Mouse (Mus musculus) embryonic facial prominence, embryonic 11.5 days (tissue): ENCODE results near the gene Shank1. TPM values are rescaled to one million over a fixed set of nuclear protein-coding genes. Genes with fewer than 3 reads are reported as not detected.

Experiments
- ATAC-seq: fragments of 200-750 bp; cut with Nextera tagmentation; replicated peaks from 2 replicates; pipeline ENCODE4 v1.8.0; 2017; ENCODE audit warnings: low read depth; ENCODE audit not compliant: insufficient number of reproducible peaks, low FRiP score, low TSS enrichment
- DNase-seq: peaks from one replicate; pipeline ENCODE4 v3.0.0-alpha.2; 2015; ENCODE audit warnings: low spot score
- H3K27ac ChIP-seq: fragments of 300-500 bp; sonication (generic); replicated peaks from 2 replicates; pipeline ENCODE4 v1.5.1; 2014; ENCODE audit warnings: mild to moderate bottlenecking, low read depth, low read length, control low read depth
- H3K27me3 ChIP-seq: fragments of 300-500 bp; sonication (generic); 2 replicates; pipeline ENCODE4 v1.6.1; 2014; ENCODE audit warnings: mild to moderate bottlenecking, low read length, moderate library complexity, mixed read lengths; ENCODE audit not compliant: control insufficient read depth, insufficient read depth
- H3K36me3 ChIP-seq: fragments of 300-500 bp; sonication (generic); replicated peaks from 2 replicates; pipeline ENCODE4 v1.6.1; 2014; ENCODE audit warnings: low read depth, mild to moderate bottlenecking, low read length, moderate library complexity, mixed read lengths; ENCODE audit not compliant: control insufficient read depth, insufficient read depth
- H3K4me1 ChIP-seq: fragments of 300-500 bp; sonication (generic); 2 replicates; pipeline ENCODE4 v1.6.1; 2014; ENCODE audit warnings: low read length, mixed read lengths; ENCODE audit not compliant: control insufficient read depth, insufficient read depth
- H3K4me2 ChIP-seq: fragments of 300-500 bp; sonication (generic); 2 replicates; pipeline ENCODE4 v1.6.1; 2014; ENCODE audit warnings: low read depth, mild to moderate bottlenecking, control low read depth, low read length, moderate library complexity
- H3K4me3 ChIP-seq: fragments of 300-500 bp; sonication (generic); 2 replicates; pipeline ENCODE4 v1.5.1; 2014; ENCODE audit warnings: low read depth, low read length, control low read depth
- H3K9ac ChIP-seq: fragments of 300-500 bp; sonication (generic); replicated peaks from 2 replicates; pipeline ENCODE4 v1.6.1; 2014; ENCODE audit warnings: mild to moderate bottlenecking, control low read depth, low read length
- H3K9me3 ChIP-seq: fragments of 300-500 bp; sonication (generic); replicated peaks from 2 replicates; pipeline ENCODE4 v1.6.1; 2016; ENCODE audit warnings: mild to moderate bottlenecking, low read length, inconsistent platforms, mixed read lengths; ENCODE audit not compliant: control insufficient read depth
- WGBS: fragments of 180-500 bp; shearing (Covaris S2); extraction: QIAGEN DNeasy Blood & Tissue Kit; methylation state at CpG from one replicate; pipeline ENCODE4 v1.1.7; 2014; 5-methylcytosine and 5-hydroxymethylcytosine counted together
- polyA plus RNA-seq: library from polyadenylated mRNA; unstranded; fragments of >200 nt; fragmentation: Nextera tagmentation; extraction: Ambion mirVana; gene quantifications from 2 replicates; pipeline ENCODE4 v1.2.1, GENCODE M21; 2014

The Shank1 gene
- polyA plus RNA-seq, 1 experiment from 2014 or later = 1.00 TPM

DNA sequence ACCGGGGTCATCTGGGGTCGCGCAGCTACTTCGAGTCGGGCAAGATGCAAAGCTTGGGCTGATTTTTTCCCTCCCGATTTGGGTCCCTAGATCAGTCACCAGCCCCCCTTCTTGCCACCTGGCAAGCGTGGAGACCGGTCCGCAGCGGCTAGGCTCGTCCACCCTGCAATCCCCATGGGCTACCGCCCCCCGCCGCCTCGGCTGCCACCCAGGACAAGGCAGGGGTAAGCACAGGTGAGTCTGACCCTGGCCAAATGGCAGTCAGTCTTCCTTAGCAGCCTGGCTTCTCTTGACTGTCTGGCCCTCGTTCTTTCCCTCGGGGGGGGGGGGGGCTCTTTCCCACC, 74.6 kb downstream of the Shank1 start:
- Histone ChIP-seq H3K4me1 (no peaks in the 10 kb centered on the region; the same call in 1 of the 2 replicates), H3K9ac (peak overlapping the region; percentile 50; the same call in 1 of the 2 replicates), H3K4me2 (peak overlapping the region; percentile 92), H3K27ac (no peak overlapping the region), H3K27me3 (0 out of 2 replicates have a peak, but pooled peaks cover 4% of the 10 kb centered on the region), H3K36me3 (no peaks in the 10 kb centered on the region), H3K9me3 (no peaks in the 10 kb centered on the region), H3K4me3 (peak overlapping the region; percentile 50)
- DNase-seq (no peak), ATAC-seq (peak; percentile 54)
- under 1% methylated on average over 17 of the region's 17 CpGs for WGBS

DNA sequence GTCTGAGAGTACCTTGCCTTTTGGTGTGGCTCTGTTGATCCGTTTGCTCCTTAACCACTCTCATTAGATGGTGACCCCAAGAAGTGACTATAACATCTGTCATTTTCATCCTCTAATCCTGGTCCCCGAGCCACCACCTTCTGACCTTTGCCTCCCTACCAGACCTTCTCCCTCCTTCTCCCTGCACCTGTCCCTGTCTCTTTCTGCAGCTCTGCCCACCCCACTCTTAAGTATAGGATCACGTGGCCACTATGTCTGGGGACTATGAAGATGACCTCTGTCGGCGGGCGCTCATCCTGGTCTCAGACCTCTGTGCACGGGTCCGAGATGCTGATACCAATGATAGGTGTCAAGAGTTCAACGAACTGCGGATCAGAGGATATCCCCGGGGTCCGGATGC, 75.7 kb downstream of the Shank1 start, which contains the start of gene 1700008O03Rik:
TSS of gene 1700008O03Rik (minus strand) at position 101 of the 400 bp plus-strand sequence.
- Histone ChIP-seq H3K9ac (peak within 1 kb of the TSS; percentile 50; the same call in 1 of the 2 replicates), H3K27me3 (0 out of 2 replicates have a peak, but pooled peaks cover 4% of the 10 kb centered on the region), H3K4me1 (no peaks in the 10 kb centered on the region; the same call in 1 of the 2 replicates), H3K36me3 (no peaks in the 10 kb centered on the region), H3K4me2 (peak within 1 kb of the TSS; percentile 92), H3K9me3 (no peaks in the 10 kb centered on the region), H3K4me3 (peak within 1 kb of the TSS; percentile 50), H3K27ac (no peak within 1 kb of the TSS)
- DNase-seq (no peak), ATAC-seq (no peak)
- WGBS = 75% methylated on average over 12 of the region's 12 CpGs

DNA sequence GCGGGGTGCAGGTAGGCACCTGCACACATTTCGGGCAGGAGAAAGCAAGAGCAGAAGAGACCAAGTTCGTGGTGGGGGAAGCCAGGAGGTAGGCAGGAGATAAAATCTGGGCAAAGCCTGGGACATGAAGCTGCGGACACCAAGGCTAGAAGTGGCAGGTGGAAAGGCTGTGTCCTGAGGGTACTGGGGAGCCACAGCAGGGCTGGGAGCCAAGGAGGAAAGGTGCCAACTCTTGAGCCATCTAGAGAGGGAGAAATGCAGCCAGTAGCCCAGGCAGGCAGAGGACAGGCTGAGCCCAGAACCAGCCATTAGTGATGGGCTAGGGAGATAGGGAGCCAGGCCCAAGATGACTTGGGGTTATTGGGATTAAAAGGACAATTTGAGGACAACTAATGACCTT, 81.8 kb downstream of the Shank1 start:
- Histone ChIP-seq H3K27ac (no peak overlapping the region), H3K4me1 (no peaks in the 10 kb centered on the region), H3K9ac (no peak overlapping the region), H3K4me3 (no peak overlapping the region), H3K9me3 (no peaks in the 10 kb centered on the region), H3K4me2 (no peak overlapping the region), H3K36me3 (no peaks in the 10 kb centered on the region), H3K27me3 (no peaks in the 10 kb centered on the region)
- DNase-seq (no peak), ATAC-seq (no peak)
- 88% methylated on average over 4 of the region's 4 CpGs for WGBS

DNA sequence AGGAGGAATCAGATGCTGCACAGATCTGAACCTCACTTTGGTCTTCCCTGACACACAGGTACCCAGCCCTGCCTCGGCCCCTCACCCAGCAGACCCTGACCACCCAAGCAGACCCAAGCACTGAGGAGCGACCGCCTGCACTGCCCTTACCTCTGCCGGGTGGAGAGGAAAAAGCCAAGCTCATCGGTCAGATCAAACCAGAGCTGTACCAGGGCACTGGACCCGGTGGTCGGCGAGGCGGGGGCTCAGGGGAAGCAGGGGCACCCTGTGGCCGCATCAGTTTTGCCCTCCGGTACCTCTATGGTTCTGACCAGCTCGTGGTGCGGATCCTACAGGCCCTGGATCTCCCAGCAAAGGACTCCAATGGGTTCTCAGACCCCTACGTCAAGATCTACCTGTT, 82.3 kb downstream of the Shank1 start:
- H3K9ac ChIP-seq = no peak overlapping the region
- DNase-seq (no peak), ATAC-seq (no peak)
- H3K36me3 ChIP-seq = no peaks in the 10 kb centered on the region
- H3K27me3 ChIP-seq = no peaks in the 10 kb centered on the region; the same call in 1 of the 2 replicates
- H3K9me3 ChIP-seq = no peaks in the 10 kb centered on the region
- H3K27ac ChIP-seq = no peak overlapping the region
- no peaks in the 10 kb centered on the region for H3K4me1 ChIP-seq
- 79% methylated on average over 14 of the region's 14 CpGs for WGBS
- H3K4me3 ChIP-seq = no peak overlapping the region
- no peak overlapping the region for H3K4me2 ChIP-seq

DNA sequence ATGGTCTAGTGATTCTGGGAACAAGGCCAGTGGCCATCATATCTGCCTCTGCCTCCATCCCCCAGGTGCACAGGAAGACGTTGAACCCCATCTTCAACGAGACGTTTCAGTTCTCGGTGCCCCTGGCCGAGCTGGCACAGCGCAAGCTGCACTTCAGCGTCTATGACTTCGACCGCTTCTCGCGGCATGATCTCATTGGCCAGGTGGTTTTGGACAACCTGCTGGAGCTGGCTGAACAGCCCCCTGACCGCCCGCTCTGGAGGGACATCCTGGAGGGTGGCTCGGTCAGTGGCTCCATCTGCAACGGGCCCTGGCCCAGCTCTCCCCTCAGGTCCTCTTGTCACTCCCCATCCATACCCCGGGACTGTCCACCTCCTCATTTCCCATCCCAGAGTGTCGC, 83.2 kb downstream of the Shank1 start:
- Histone ChIP-seq H3K9me3 (no peaks in the 10 kb centered on the region), H3K9ac (no peak overlapping the region), H3K27ac (no peak overlapping the region), H3K27me3 (no peaks in the 10 kb centered on the region; the same call in 1 of the 2 replicates), H3K4me3 (no peak overlapping the region), H3K4me2 (no peak overlapping the region), H3K4me1 (no peaks in the 10 kb centered on the region), H3K36me3 (no peaks in the 10 kb centered on the region)
- 90% methylated on average over 17 of the region's 17 CpGs for WGBS
- DNase-seq (no peak), ATAC-seq (no peak)

DNA sequence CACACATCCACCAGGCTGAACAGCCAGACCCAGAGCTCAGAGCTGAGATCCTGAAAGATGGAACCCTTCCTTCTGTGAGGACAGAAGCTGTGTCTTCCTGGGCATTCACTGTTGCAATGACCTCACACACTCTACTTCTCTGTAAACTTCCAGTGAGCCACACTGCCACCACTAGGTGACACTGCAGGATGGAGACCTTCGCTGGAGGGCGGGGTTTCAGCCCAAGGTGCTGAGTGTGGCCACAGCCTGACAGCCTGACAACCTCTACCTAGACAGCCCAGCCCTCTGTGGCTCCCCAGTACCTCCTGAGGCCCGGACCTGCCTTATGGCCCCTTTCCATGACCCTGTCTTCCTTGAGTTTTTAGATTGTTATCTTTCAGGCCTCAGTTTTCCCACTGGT, 88.5 kb downstream of the Shank1 start:
- peak; percentile 63 for DNase-seq
- Histone ChIP-seq H3K27ac (no peak overlapping the region), H3K4me3 (no peak overlapping the region), H3K9ac (no peak overlapping the region), H3K4me1 (no peaks in the 10 kb centered on the region), H3K9me3 (no peaks in the 10 kb centered on the region), H3K4me2 (no peak overlapping the region), H3K36me3 (no peaks in the 10 kb centered on the region), H3K27me3 (no peaks in the 10 kb centered on the region; the same call in 1 of the 2 replicates)
- peak; percentile 53; the same call in 1 of the 2 replicates for ATAC-seq
- 19% methylated on average over 3 of the region's 3 CpGs for WGBS

DNA sequence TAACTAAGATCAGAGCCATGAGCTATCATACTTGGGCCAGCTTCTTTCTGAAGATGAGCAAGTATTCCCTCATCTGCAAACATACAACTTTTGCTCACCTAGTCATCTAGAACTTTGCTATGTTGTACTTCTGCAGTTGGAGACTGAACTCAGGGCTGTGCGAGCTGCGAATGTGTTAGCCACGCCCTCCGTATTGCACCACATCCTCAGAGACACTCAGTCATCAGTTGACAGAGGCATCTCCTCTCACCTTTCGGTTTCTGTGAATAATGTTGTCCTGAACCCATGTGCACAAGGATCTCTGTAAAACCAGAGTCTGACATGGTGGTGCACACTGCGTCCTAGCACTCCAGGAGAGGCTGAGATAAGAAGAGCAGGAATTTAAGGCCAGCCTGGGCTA, 91.6 kb downstream of the Shank1 start:
- no peaks in the 10 kb centered on the region; the same call in 1 of the 2 replicates for H3K27me3 ChIP-seq
- no peak overlapping the region for H3K9ac ChIP-seq
- DNase-seq = no peak
- H3K9me3 ChIP-seq = no peaks in the 10 kb centered on the region
- no peaks in the 10 kb centered on the region for H3K36me3 ChIP-seq
- H3K27ac ChIP-seq = no peak overlapping the region
- no peak for ATAC-seq
- no peak overlapping the region for H3K4me3 ChIP-seq
- WGBS = 81% methylated on average over 6 of the region's 6 CpGs
- H3K4me2 ChIP-seq = no peak overlapping the region
- no peaks in the 10 kb centered on the region for H3K4me1 ChIP-seq

DNA sequence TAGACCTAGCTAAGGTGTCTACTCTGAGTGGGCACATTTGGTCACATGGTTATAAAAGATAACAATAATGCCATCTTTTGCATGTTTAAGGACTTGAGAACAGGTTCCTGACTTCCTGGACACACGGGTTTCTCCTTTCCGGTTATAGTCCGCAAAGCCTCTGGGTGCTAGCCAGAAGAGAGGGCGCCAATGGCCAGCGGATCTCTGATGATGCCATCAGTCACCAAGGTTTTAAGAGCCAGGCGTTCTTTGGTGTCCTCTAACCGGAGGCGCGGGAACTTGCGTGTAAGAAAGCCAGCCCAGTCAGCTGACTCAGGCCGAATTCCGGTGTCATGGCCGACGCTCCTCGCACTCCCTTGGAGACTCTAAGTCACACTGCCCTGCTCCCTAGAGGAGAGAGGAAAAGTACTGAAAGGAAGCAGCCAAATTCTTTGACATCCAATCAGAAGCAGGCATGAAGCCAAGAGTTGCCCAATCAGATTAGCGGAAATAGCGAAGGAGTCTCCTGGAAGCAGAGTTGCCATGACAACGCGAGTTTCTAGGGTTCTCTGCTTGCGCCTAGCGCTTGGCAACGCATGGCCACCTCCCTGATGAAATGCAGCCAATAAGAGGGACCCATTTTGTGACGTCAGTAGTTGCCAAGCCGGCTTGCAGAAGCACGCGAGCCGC, 95.4 kb downstream of the Shank1 start:
- no peaks in the 10 kb centered on the region for H3K4me1 ChIP-seq
- ATAC-seq (peak; percentile 97), DNase-seq (peak; percentile 100)
- H3K4me3 ChIP-seq = peak overlapping the region; percentile 29
- H3K9me3 ChIP-seq = no peaks in the 10 kb centered on the region
- no peaks in the 10 kb centered on the region for H3K27me3 ChIP-seq
- peak overlapping the region; percentile 53 for H3K4me2 ChIP-seq
- no peaks in the 10 kb centered on the region for H3K36me3 ChIP-seq
- 2% methylated on average over 27 of the region's 27 CpGs for WGBS
- H3K9ac ChIP-seq = no peak overlapping the region
- no peak overlapping the region; the same call in 1 of the 2 replicates for H3K27ac ChIP-seq
